Mouse (Mus musculus) midbrain, embryonic 16.5 days (tissue): ENCODE results near the gene Pwwp2b. TPM values are rescaled to one million over a fixed set of nuclear protein-coding genes. Genes with fewer than 3 reads are reported as not detected.

ENCODE experiments used
- ATAC-seq: fragments of 200-750 bp; cut with Nextera tagmentation; 2 replicates; pipeline ENCODE4 v1.8.0; 2017; ENCODE audit warnings: moderate TSS enrichment
- H3K27ac ChIP-seq: fragments of 300-500 bp; sonication (generic); 2 replicates; pipeline ENCODE4 v1.5.1; 2014; ENCODE audit warnings: mild to moderate bottlenecking, low read length, mixed read lengths
- H3K27me3 ChIP-seq: fragments of 300-500 bp; sonication (generic); 2 replicates; pipeline ENCODE4 v1.6.1; 2014; ENCODE audit warnings: low read depth, low read length, mixed read lengths; ENCODE audit not compliant: control insufficient read depth, insufficient read depth
- H3K36me3 ChIP-seq: fragments of 300-500 bp; sonication (generic); 2 replicates; pipeline ENCODE4 v1.6.1; 2014; ENCODE audit warnings: mild to moderate bottlenecking, low read length, moderate library complexity, mixed read lengths; ENCODE audit not compliant: control insufficient read depth, insufficient read depth
- H3K4me1 ChIP-seq: fragments of 300-500 bp; sonication (generic); 2 replicates; pipeline ENCODE4 v1.6.1; 2014; ENCODE audit warnings: mild to moderate bottlenecking, low read length, mixed read lengths; ENCODE audit not compliant: control insufficient read depth, insufficient read depth
- H3K4me2 ChIP-seq: fragments of 300-500 bp; sonication (generic); 2 replicates; pipeline ENCODE4 v1.6.1; 2014; ENCODE audit warnings: mild to moderate bottlenecking, low read length, mixed read lengths
- H3K4me3 ChIP-seq: fragments of 300-500 bp; sonication (generic); 2 replicates; pipeline ENCODE4 v1.5.1; 2014; ENCODE audit warnings: low read depth, mild to moderate bottlenecking, low read length, moderate library complexity, mixed read lengths
- H3K9ac ChIP-seq: fragments of 300-500 bp; sonication (generic); 2 replicates; pipeline ENCODE4 v1.6.1; 2014; ENCODE audit warnings: low read depth, low read length, mixed read lengths
- H3K9me3 ChIP-seq: fragments of 300-500 bp; sonication (generic); replicated peaks from 2 replicates; pipeline ENCODE4 v1.6.1; 2014; ENCODE audit warnings: mild to moderate bottlenecking, low read length, mixed read lengths; ENCODE audit not compliant: control insufficient read depth, poor library complexity, severe bottlenecking
- WGBS: fragments of 180-500 bp; shearing (Covaris S2); extraction: QIAGEN DNeasy Blood & Tissue Kit; methylation state at CpG from one replicate; pipeline ENCODE4 v1.1.7; 2014; 5-methylcytosine and 5-hydroxymethylcytosine counted together
- polyA plus RNA-seq: library from polyadenylated mRNA; unstranded; fragments of >200 nt; fragmentation: Nextera tagmentation; extraction: Ambion mirVana; gene quantifications from 2 replicates; pipeline ENCODE4 v1.2.1, GENCODE M21; 2015

The Pwwp2b gene
- polyA plus RNA-seq, 1 experiment from 2014 or later, result 4.4 TPM

GRCm38 (mm10) chr7:139249406-139250210 is 1.3 kb downstream of the Pwwp2b start:
- Histone ChIP-seq H3K27me3 (peaks cover 8% of the 10 kb centered on the region; the same call in 1 of the 2 replicates), H3K36me3 (no peaks in the 10 kb centered on the region), H3K9me3 (no peaks in the 10 kb centered on the region), H3K4me1 (peaks cover 16% of the 10 kb centered on the region), H3K4me3 (no peak overlapping the region), H3K9ac (peak overlapping the region; percentile 28; the same call in 1 of the 2 replicates), H3K27ac (no peak overlapping the region), H3K4me2 (peak overlapping the region; percentile 67)
- ATAC-seq, result peak; percentile 26; the same call in 1 of the 2 replicates
- 27% methylated on average over 6 of the region's 7 CpGs for WGBS

DNA sequence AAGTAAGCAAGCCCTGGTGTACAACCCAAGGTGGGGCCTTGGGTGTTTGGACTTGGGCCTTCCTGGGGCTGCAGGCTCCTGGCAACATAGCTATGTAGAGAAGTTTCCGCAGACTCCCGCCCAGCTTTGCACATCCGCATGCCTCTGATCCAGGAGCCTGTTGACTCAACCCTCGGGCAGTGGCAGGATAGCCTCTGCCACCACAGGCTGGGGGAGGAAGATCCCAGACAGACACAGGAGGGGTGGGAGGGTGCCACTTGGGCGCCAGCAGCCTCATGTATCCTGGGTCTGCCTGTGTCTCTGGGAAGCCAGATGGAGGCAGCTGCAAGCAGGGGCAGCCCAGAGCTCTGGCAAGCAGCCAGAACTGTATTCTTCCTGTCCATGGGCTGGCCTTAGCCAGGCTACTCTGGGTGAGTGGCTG is 3.6 kb downstream of the Pwwp2b start:
- Histone ChIP-seq H3K9me3 (no peaks in the 10 kb centered on the region), H3K27me3 (no peaks in the 10 kb centered on the region), H3K4me1 (peaks cover 16% of the 10 kb centered on the region), H3K27ac (no peak overlapping the region), H3K4me2 (no peak overlapping the region), H3K36me3 (0 out of 2 replicates have a peak, but pooled peaks cover 2% of the 10 kb centered on the region), H3K9ac (0 out of 2 replicates have a peak overlapping the region, but pooled peaks have one; percentile 10), H3K4me3 (no peak overlapping the region)
- 79% methylated on average over 5 of the region's 5 CpGs for WGBS
- ATAC-seq, result no peak

GRCm38 (mm10) chr7:139252566-139252965 is 4.3 kb downstream of the Pwwp2b start:
- H3K9ac ChIP-seq, result no peak overlapping the region
- 0 out of 2 replicates have a peak, but pooled peaks cover 2% of the 10 kb centered on the region for H3K36me3 ChIP-seq
- no peaks in the 10 kb centered on the region for H3K9me3 ChIP-seq
- no peak for ATAC-seq
- H3K4me3 ChIP-seq, result no peak overlapping the region
- H3K4me2 ChIP-seq, result no peak overlapping the region
- H3K27me3 ChIP-seq, result no peaks in the 10 kb centered on the region
- H3K4me1 ChIP-seq, result peaks cover 12% of the 10 kb centered on the region
- no peak overlapping the region for H3K27ac ChIP-seq
- 96% methylated on average over 7 of the region's 7 CpGs for WGBS

- 74% methylated on average over 9 of the region's 9 CpGs for WGBS
- no peak for ATAC-seq
Observed at GRCm38 (mm10) chr7:139252986-139253385, 4.7 kb downstream of the Pwwp2b start.

DNA sequence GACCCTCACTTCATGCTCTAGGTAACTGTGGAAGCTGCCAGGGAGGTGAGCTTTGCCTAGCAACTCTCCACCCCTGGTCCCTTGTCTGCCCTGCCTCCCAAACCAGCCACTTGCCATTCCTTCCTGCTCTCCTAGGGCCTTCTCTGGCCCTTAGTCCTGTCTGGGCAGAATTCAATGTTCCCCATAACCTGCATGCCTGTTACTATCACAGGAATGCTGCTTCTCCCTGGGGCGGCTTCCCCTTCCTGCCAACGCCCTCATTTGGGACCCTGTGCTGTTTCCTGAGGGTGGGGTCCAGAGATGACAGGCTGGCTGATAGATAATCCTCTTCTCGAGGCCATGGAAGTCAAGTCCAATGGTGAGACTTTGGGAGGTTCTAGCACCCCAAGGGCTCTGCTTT is 5.2 kb downstream of the Pwwp2b start:
- Histone ChIP-seq H3K4me1 (peaks cover 8% of the 10 kb centered on the region), H3K27me3 (no peaks in the 10 kb centered on the region), H3K9ac (no peak overlapping the region), H3K4me3 (no peak overlapping the region), H3K36me3 (0 out of 2 replicates have a peak, but pooled peaks cover 2% of the 10 kb centered on the region), H3K9me3 (no peaks in the 10 kb centered on the region), H3K27ac (no peak overlapping the region), H3K4me2 (no peak overlapping the region)
- ATAC-seq, result no peak
- 84% methylated on average over 3 of the region's 3 CpGs for WGBS

More at GRCm38 (mm10) chr7:139252986-139253385, 4.7 kb downstream of the Pwwp2b start:
- H3K27me3 ChIP-seq, result no peaks in the 10 kb centered on the region
- H3K36me3 ChIP-seq, result 0 out of 2 replicates have a peak, but pooled peaks cover 2% of the 10 kb centered on the region
- H3K9ac ChIP-seq, result no peak overlapping the region
- peaks cover 8% of the 10 kb centered on the region for H3K4me1 ChIP-seq
- no peaks in the 10 kb centered on the region for H3K9me3 ChIP-seq
- H3K4me2 ChIP-seq, result no peak overlapping the region
- no peak overlapping the region for H3K27ac ChIP-seq
- H3K4me3 ChIP-seq, result no peak overlapping the region

GRCm38 (mm10) chr7:139254626-139255025 is 6.3 kb downstream of the Pwwp2b start:
- no peak overlapping the region for H3K4me2 ChIP-seq
- WGBS, result 84% methylated on average over 5 of the region's 5 CpGs
- 0 out of 2 replicates have a peak, but pooled peaks cover 2% of the 10 kb centered on the region for H3K36me3 ChIP-seq
- H3K27ac ChIP-seq, result no peak overlapping the region
- no peaks in the 10 kb centered on the region for H3K9me3 ChIP-seq
- no peak overlapping the region for H3K9ac ChIP-seq
- H3K4me3 ChIP-seq, result no peak overlapping the region
- no peaks in the 10 kb centered on the region for H3K27me3 ChIP-seq
- H3K4me1 ChIP-seq, result 0 out of 2 replicates have a peak, but pooled peaks cover 2% of the 10 kb centered on the region
- ATAC-seq, result no peak

GRCm38 (mm10) chr7:139257752-139258542 is 9.7 kb downstream of the Pwwp2b start:
- WGBS, result 71% methylated on average over 10 of the region's 10 CpGs
- H3K9me3 ChIP-seq, result no peaks in the 10 kb centered on the region; the same call in 1 of the 2 replicates

DNA sequence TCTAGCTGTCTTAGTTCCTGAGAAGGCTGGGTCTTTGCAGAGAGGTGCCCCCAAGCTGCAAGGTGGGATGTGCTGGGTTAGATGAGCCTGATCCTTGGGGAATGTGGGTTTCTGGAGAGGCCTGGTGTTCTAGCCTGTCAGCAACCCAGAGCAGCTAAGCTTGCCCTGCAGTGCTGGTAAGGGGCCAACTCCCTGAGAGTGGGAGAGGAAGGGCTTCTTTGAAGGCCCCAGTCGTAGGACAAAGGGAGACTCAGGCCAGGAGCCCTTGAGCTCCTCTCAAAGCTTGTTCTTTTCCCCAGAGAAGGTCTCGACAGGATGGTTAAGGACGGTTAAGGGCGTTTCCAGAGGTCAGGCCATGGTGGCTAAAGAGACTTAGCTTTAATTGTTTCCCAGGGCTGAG is 16.1 kb downstream of the Pwwp2b start:
- WGBS, result 37% methylated on average over 4 of the region's 4 CpGs
- no peaks in the 10 kb centered on the region for H3K4me1 ChIP-seq
- no peaks in the 10 kb centered on the region for H3K36me3 ChIP-seq
- no peak overlapping the region for H3K4me2 ChIP-seq
- no peak overlapping the region for H3K9ac ChIP-seq
- H3K27ac ChIP-seq, result no peak overlapping the region
- H3K27me3 ChIP-seq, result no peaks in the 10 kb centered on the region
- no peaks in the 10 kb centered on the region; the same call in 1 of the 2 replicates for H3K9me3 ChIP-seq
- ATAC-seq, result no peak
- H3K4me3 ChIP-seq, result no peak overlapping the region

More at GRCm38 (mm10) chr7:139257752-139258542, 9.7 kb downstream of the Pwwp2b start:
- H3K27ac ChIP-seq, result no peak overlapping the region
- H3K36me3 ChIP-seq, result 0 out of 2 replicates have a peak, but pooled peaks cover 2% of the 10 kb centered on the region
- no peaks in the 10 kb centered on the region for H3K4me1 ChIP-seq
- no peaks in the 10 kb centered on the region for H3K27me3 ChIP-seq
- no peak overlapping the region for H3K4me2 ChIP-seq
- no peak overlapping the region for H3K4me3 ChIP-seq
- no peak for ATAC-seq
- H3K9ac ChIP-seq, result no peak overlapping the region
